Mouse (Mus musculus) heart, embryonic 16.5 days (tissue): ENCODE data around the gene Spef1. TPM values are rescaled to one million over a fixed set of nuclear protein-coding genes. Genes with fewer than 3 reads are reported as not detected.

Source experiments
- ATAC-seq: fragments of 200-750 bp; cut with Nextera tagmentation; replicated peaks from 2 replicates; pipeline ENCODE4 v1.8.0; 2017; ENCODE audit warnings: moderate number of reproducible peaks; ENCODE audit not compliant: insufficient read depth, low FRiP score; ENCODE audit errors: extremely low read depth
- H3K27ac ChIP-seq: fragments of 300-500 bp; sonication (generic); 2 replicates; pipeline ENCODE4 v1.5.1; 2014; ENCODE audit warnings: mild to moderate bottlenecking, low read length, control low read depth, moderate library complexity
- H3K27me3 ChIP-seq: fragments of 300-500 bp; sonication (generic); 2 replicates; pipeline ENCODE4 v1.6.1; 2014; ENCODE audit warnings: low read length, mixed read lengths; ENCODE audit not compliant: control insufficient read depth, insufficient read depth
- H3K36me3 ChIP-seq: fragments of 300-500 bp; sonication (generic); 2 replicates; pipeline ENCODE4 v1.6.1; 2014; ENCODE audit not compliant: control insufficient read depth, insufficient read depth
- H3K4me1 ChIP-seq: fragments of 300-500 bp; sonication (generic); 2 replicates; pipeline ENCODE4 v1.6.1; 2014; ENCODE audit warnings: low read length, mixed read lengths; ENCODE audit not compliant: control insufficient read depth, insufficient read depth
- H3K4me2 ChIP-seq: fragments of 300-500 bp; sonication (generic); 2 replicates; pipeline ENCODE4 v1.6.1; 2014; ENCODE audit warnings: low read depth, mild to moderate bottlenecking, control low read depth, low read length
- H3K4me3 ChIP-seq: fragments of 300-500 bp; sonication (generic); 2 replicates; pipeline ENCODE4 v1.5.1; 2014; ENCODE audit warnings: mild to moderate bottlenecking, control low read depth, low read length
- H3K9ac ChIP-seq: fragments of 300-500 bp; sonication (generic); 2 replicates; pipeline ENCODE4 v1.6.1; 2014; ENCODE audit warnings: low read length, control low read depth
- H3K9me3 ChIP-seq: fragments of 300-500 bp; sonication (generic); replicated peaks from 2 replicates; pipeline ENCODE4 v1.6.1; 2016; ENCODE audit warnings: low read length; ENCODE audit not compliant: control insufficient read depth
- WGBS: fragments of 180-500 bp; shearing (Covaris S2); extraction: QIAGEN DNeasy Blood & Tissue Kit; methylation state at CpG from one replicate; pipeline ENCODE4 v1.1.7; 2014; 5-methylcytosine and 5-hydroxymethylcytosine counted together
- polyA plus RNA-seq: library from polyadenylated mRNA; unstranded; fragments of >200 nt; fragmentation: Nextera tagmentation; extraction: Ambion mirVana; gene quantifications from 2 replicates; pipeline ENCODE4 v1.2.1, GENCODE M21; 2015

Gene Spef1
- polyA plus RNA-seq, 1 experiment from 2014 or later, result 2.0 TPM

GRCm38 (mm10) chr2:131196606-131197316 lies 9.7 kb upstream of the Spef1 start:
- Histone ChIP-seq H3K36me3 (peaks cover 36% of the 10 kb centered on the region), H3K4me3 (no peak overlapping the region), H3K27me3 (no peaks in the 10 kb centered on the region), H3K9ac (no peak overlapping the region), H3K4me1 (no peaks in the 10 kb centered on the region), H3K9me3 (no peaks in the 10 kb centered on the region), H3K27ac (no peak overlapping the region), H3K4me2 (no peak overlapping the region)
- 89% methylated on average over 16 of the region's 16 CpGs for WGBS
- no peak for ATAC-seq

GRCm38 (mm10) chr2:131191005-131191390 lies 3.9 kb upstream of the Spef1 start:
- H3K4me2 ChIP-seq, result no peak overlapping the region
- H3K36me3 ChIP-seq, result peaks cover 36% of the 10 kb centered on the region
- no peak overlapping the region for H3K4me3 ChIP-seq
- H3K9ac ChIP-seq, result no peak overlapping the region
- peaks cover 18% of the 10 kb centered on the region for H3K4me1 ChIP-seq
- H3K27ac ChIP-seq, result no peak overlapping the region
- H3K9me3 ChIP-seq, result no peaks in the 10 kb centered on the region
- ATAC-seq, result no peak
- H3K27me3 ChIP-seq, result no peaks in the 10 kb centered on the region
- WGBS, result 76% methylated on average over 7 of the region's 7 CpGs

- Histone ChIP-seq H3K9me3 (no peaks in the 10 kb centered on the region), H3K4me1 (peaks cover 22% of the 10 kb centered on the region), H3K27me3 (no peaks in the 10 kb centered on the region), H3K9ac (no peak overlapping the region), H3K27ac (no peak overlapping the region), H3K36me3 (peaks cover 36% of the 10 kb centered on the region), H3K4me2 (no peak overlapping the region), H3K4me3 (no peak overlapping the region)
- WGBS, result 58% methylated on average over 10 of the region's 10 CpGs
- ATAC-seq, result no peak
Measured at GRCm38 (mm10) chr2:131190344-131191004, 3.4 kb upstream of the Spef1 start.

- 58% methylated on average over 5 of the region's 5 CpGs for WGBS
- Histone ChIP-seq H3K27me3 (no peaks in the 10 kb centered on the region), H3K9me3 (no peaks in the 10 kb centered on the region), H3K4me2 (no peak overlapping the region), H3K4me1 (peaks cover 22% of the 10 kb centered on the region), H3K4me3 (no peak overlapping the region), H3K36me3 (peaks cover 31% of the 10 kb centered on the region), H3K9ac (no peak overlapping the region), H3K27ac (no peak overlapping the region)
- ATAC-seq, result no peak
Measured at GRCm38 (mm10) chr2:131189521-131190309, 2.6 kb upstream of the Spef1 start.

GRCm38 (mm10) chr2:131188311-131188710 lies 1.2 kb upstream of the Spef1 start:
- no peak overlapping the region for H3K27ac ChIP-seq
- 90% methylated on average over 5 of the region's 5 CpGs for WGBS
- ATAC-seq, result no peak
- H3K9ac ChIP-seq, result no peak overlapping the region
- no peaks in the 10 kb centered on the region for H3K27me3 ChIP-seq
- H3K4me3 ChIP-seq, result no peak overlapping the region
- H3K4me2 ChIP-seq, result peak overlapping the region; percentile 76; the same call in 1 of the 2 replicates
- H3K36me3 ChIP-seq, result peaks cover 19% of the 10 kb centered on the region
- H3K9me3 ChIP-seq, result no peaks in the 10 kb centered on the region
- peaks cover 22% of the 10 kb centered on the region for H3K4me1 ChIP-seq

- H3K36me3 ChIP-seq, result peaks cover 12% of the 10 kb centered on the region
- peak overlapping the region; percentile 78 for H3K9ac ChIP-seq
- H3K9me3 ChIP-seq, result no peaks in the 10 kb centered on the region
- peak overlapping the region; percentile 76 for H3K4me2 ChIP-seq
- peak overlapping the region; percentile 66 for H3K4me3 ChIP-seq
- ATAC-seq, result no peak
- H3K4me1 ChIP-seq, result peaks cover 22% of the 10 kb centered on the region
- no peaks in the 10 kb centered on the region for H3K27me3 ChIP-seq
- H3K27ac ChIP-seq, result peak overlapping the region; percentile 95
- WGBS, result 23% methylated on average over 3 of the region's 3 CpGs
Measured at GRCm38 (mm10) chr2:131187602-131187922, 480 bp upstream of the Spef1 start.

GRCm38 (mm10) chr2:131186343-131186742 lies 739 bp downstream of the Spef1 start:
- Histone ChIP-seq H3K4me1 (peaks cover 22% of the 10 kb centered on the region), H3K4me2 (peak overlapping the region; percentile 76), H3K27ac (peak overlapping the region; percentile 95), H3K9me3 (no peaks in the 10 kb centered on the region), H3K27me3 (no peaks in the 10 kb centered on the region), H3K9ac (peak overlapping the region; percentile 78), H3K36me3 (peaks cover 3% of the 10 kb centered on the region; the same call in 1 of the 2 replicates), H3K4me3 (peak overlapping the region; percentile 66)
- WGBS, result 1% methylated on average over 14 of the region's 14 CpGs
- ATAC-seq, result peak; percentile 79

- Histone ChIP-seq H3K4me1 (peaks cover 27% of the 10 kb centered on the region), H3K27ac (peak within 1 kb of the TSS; percentile 83), H3K27me3 (no peaks in the 10 kb centered on the region), H3K36me3 (no peaks in the 10 kb centered on the region), H3K4me3 (peak within 1 kb of the TSS; percentile 79), H3K9ac (peak within 1 kb of the TSS; percentile 95), H3K9me3 (no peaks in the 10 kb centered on the region), H3K4me2 (peak within 1 kb of the TSS; percentile 96)
- peak; percentile 85 for ATAC-seq
- 3% methylated on average over 33 of the region's 57 CpGs for WGBS
Measured at GRCm38 (mm10) chr2:131179990-131180587, 7.0 kb downstream of the Spef1 start, which contains the start of gene Cenpb. Cenpb (minus strand) TSS chr2:131180067.
